Mouse (Mus musculus) cerebellum, postnatal 36 days (tissue): Measurements from ENCODE around the gene Cavin4.
"Not testable (repeated sequence)": the region's sequence is repeated elsewhere in the genome, so short reads cannot be mapped to it uniquely, and the experiment has no call there.

Experiments used
- DNase-seq, 2 experiments: peaks; one replicate each; pipeline ENCODE4 v3.0.0; 2021 to 2022; ENCODE audit warnings: mixed read lengths in 2 of 2

Cavin4 gene

GRCm38 (mm10) chr4:48674412-48674811 lies 11.1 kb downstream of the Cavin4 start:
- no peak for DNase-seq

DNA sequence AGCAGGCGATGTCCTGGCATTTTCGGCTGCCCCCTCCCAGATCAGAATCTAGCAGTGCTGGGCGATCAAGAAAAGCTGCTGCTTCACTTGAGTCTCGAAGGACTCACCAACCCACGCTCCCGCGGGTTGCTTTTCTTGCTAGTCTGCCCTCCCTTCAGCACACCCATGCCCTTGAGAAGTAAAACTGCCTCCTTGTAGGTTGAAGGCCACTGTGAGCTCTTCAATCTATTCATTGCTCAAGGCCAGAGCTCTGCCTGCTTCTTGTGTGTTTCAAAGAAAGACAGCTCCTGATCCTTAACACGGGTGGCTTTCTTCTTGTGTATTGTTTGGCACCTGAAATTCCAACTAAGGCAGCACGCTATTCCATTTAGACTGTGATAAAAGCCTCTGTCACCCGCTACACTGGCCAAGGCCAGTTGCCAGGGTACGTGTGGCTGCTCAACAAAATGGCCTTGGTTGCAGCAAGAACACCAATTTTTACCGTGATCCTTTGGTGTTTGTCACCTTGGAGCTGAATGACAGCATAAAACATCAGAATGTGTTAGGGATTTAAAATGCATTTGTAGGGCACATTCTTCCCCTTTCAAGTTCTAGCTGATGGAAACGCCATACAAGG lies 13.4 kb downstream of the Cavin4 start:
- no peak for DNase-seq

- no peak for DNase-seq
Measured at GRCm38 (mm10) chr4:48677276-48677675, 14.0 kb downstream of the Cavin4 start.

DNA sequence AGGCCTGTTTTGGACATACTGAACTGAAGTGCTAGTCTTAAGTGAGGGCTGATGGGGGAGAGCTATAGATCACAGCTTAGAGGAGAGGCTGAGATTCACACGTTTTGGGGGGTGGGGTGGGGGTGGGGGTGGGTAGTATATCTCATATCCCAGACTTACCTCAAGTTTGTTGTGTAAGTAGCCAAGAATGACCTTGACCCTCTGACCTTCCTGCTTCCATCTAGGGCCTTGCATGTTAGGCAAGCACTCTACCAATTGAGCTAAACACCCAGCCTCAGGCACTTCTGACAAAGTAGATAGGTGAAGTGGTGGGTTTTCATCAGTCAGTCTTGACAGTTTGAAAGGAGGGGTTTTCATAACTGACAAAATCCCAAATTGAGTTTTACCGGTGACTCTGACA lies 14.5 kb downstream of the Cavin4 start:
- DNase-seq, result no peak

GRCm38 (mm10) chr4:48678793-48679192 lies 15.5 kb downstream of the Cavin4 start:
- DNase-seq, result no peak

DNA sequence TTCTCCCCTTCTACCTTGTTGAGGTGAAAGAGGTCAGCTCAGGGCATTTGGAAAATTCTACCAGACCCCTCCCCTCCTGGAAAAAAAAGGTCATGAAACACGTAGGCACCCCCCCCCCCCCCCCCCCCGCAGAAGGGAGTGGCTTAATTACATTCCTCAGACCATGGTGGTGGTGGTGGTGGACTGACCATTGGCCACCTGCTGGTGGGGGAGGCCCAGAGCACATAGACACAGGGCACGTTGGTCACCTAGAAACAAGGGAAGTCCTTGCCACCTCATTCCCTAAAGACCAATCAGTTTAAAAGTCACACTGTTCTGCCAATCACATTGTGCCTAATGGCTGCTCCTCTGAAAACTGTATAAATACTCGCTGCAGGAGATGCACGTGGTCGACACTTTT lies 16.4 kb downstream of the Cavin4 start:
- not testable (repeated sequence) for DNase-seq

- no peak for DNase-seq
Measured at GRCm38 (mm10) chr4:48680214-48680613, 16.9 kb downstream of the Cavin4 start.

- peak in 1 of 2 experiments; percentile 29 for DNase-seq
Measured at GRCm38 (mm10) chr4:48680648-48681343, 17.5 kb downstream of the Cavin4 start.

GRCm38 (mm10) chr4:48683126-48683525 lies 19.8 kb downstream of the Cavin4 start:
- no peak for DNase-seq

DNA sequence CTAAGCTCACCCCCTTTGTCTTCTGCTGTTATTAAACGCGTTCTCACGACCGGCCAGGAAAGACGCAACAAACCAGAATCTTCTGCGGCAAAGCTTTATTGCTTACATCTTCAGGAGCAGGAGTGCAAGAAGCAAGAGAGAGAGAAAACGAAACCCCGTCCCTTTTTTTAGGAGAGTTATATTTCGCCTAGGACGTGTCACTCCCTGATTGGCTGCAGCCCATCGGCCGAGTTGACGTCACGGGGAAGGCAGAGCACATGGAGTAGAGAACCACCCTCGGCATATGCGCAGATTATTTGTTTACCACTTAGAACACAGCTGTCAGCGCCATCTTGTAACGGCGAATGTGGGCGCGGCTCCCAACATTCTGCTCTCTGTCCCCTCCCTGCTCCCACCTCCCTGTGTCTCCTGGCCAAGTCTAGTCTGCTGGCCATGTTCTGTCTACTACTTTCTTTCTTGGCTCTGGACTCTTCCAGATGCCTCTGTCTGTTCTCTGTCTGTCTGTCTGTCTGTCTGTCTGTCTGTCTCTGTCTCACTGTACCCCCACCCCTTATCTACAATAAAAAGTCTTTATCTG lies 20.4 kb downstream of the Cavin4 start:
- not testable (repeated sequence) for DNase-seq

DNA sequence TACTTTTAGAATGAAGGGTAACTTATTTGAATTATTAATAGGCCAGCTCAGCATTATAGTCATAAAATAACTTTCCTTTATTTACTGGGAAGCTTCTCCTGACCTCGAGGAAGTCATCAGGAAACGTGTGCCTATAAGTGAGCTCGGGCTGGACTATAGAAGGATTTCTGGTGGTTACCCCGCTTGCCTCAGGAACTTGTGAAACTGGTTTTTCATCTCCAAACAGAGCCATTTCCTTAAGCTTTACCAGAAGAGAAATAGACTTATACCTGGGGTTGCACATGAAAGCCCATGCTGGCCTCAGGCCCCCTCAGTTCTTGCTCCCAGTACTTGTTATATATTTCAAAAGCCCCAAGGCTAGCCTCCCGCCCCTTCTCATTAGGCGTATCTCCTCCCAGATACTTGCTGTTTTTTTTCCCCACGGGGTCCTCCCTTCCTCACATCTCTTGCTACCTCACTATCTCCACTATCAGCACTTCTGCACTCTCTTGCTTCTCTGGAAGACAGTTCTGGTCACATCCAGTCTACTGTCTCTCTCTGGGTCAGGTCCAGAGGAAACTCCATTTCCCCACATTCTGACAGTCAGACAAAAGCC lies 21.4 kb downstream of the Cavin4 start:
- DNase-seq, result no peak

GRCm38 (mm10) chr4:48688148-48688547 lies 24.8 kb downstream of the Cavin4 start:
- no peak for DNase-seq

- peak; percentile 82 to 84 for DNase-seq
Measured at GRCm38 (mm10) chr4:48690640-48691039, 27.3 kb downstream of the Cavin4 start.

- peak; percentile 42 to 53 for DNase-seq
Measured at GRCm38 (mm10) chr4:48691793-48692437, 28.6 kb downstream of the Cavin4 start.

- DNase-seq, result no peak
Measured at GRCm38 (mm10) chr4:48692736-48693292, 29.5 kb downstream of the Cavin4 start.

- DNase-seq, result no peak
Measured at GRCm38 (mm10) chr4:48696706-48697105, 33.4 kb downstream of the Cavin4 start.

DNA sequence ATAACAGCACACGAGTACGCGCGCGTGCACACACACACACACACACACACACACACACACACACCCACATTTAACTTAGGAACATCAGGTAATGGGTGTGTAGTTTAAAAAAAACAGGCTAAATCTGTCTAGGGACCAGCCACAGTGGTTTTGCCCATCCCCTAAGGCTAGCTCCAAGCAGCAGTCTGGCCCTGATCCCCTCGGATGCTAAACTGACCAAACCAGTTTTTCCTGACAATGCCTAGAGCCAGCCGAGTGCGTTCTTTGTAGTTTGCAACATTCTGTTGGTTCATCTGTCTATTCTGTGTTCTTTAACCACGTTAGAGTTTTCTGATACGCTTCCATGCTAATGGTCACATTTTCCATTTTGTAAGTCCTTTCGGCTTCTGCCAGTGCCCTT lies 34.0 kb downstream of the Cavin4 start:
- DNase-seq, result no peak

DNA sequence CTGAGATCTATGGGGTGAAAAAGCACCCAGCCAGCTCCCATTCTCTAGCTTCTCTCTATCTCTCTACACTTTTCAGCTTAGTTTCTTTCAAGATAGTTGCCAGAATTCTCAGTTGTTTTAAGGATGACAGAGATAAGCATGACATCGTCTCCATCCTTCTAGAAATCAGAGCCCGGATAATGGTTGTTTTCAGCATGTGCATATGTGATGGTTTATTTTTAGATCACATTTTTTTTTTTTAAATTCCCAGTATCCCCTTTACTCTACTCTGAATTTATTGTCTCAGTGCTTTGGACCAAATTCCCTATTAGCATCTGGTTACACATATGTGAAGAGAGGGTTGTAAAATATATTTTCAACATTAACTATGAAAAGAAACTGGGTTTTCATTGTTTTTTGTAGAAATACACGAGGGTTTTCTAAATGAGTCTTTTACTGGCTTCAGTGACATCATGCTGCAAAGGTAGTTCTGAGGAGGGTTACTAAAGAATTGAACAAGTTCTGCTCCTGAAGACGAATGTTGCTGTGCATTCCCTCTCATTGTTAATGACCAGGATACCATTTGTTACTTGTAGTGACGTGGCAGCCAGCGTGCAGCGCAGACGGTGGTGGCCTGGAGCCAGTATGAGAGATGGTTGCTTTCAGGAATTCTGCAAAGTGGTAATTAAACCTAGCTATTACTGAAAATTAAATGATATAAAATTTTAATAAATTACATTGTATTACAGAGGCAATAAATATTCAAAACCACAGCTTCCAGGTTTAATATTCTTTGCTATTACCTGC lies 52.7 kb downstream of the Cavin4 start:
- no peak for DNase-seq

GRCm38 (mm10) chr4:48716817-48717216 lies 53.5 kb downstream of the Cavin4 start:
- DNase-seq, result no peak
